Mouse (Mus musculus) heart, embryonic 14.5 days (tissue): ENCODE measurements at regions not wholly inside any gene's neighbourhood (a gene's known extent, or its start where the extent isn't known, plus 50 kb on each side); places are given as distances from the start of the nearest gene placed in this dataset.

Experiments used
- ATAC-seq: fragments of 200-750 bp; cut with Nextera tagmentation; 2 replicates; pipeline ENCODE4 v1.8.0; 2017; ENCODE audit warnings: low read depth, moderate TSS enrichment; ENCODE audit not compliant: insufficient number of reproducible peaks, insufficient read depth, low FRiP score
- H3K27ac ChIP-seq, 2 experiments: fragments of 200-500 bp in 1 of 2; fragments of 300-500 bp in 1 of 2; sonication (generic) in 1 of 2; replicated peaks in 1 of 2; 2 replicates each; pipeline ENCODE4 v1.5.1; 2012 to 2014; ENCODE audit warnings: low read depth in 2 of 2, low read length in 2 of 2, control low read depth in 1 of 2, mild to moderate bottlenecking in 1 of 2, mixed read lengths in 1 of 2; ENCODE audit not compliant: control insufficient read depth in 1 of 2, insufficient read depth in 1 of 2
- H3K27me3 ChIP-seq: fragments of 300-500 bp; sonication (generic); 2 replicates; pipeline ENCODE4 v1.6.1; 2014; ENCODE audit warnings: mild to moderate bottlenecking, low read length, control low read depth; ENCODE audit not compliant: control insufficient read depth, insufficient read depth
- H3K36me3 ChIP-seq: fragments of 300-500 bp; sonication (generic); 2 replicates; pipeline ENCODE4 v1.6.1; 2014; ENCODE audit warnings: mild to moderate bottlenecking, control low read depth, low read length, mixed read lengths; ENCODE audit not compliant: control insufficient read depth, insufficient read depth
- H3K4me1 ChIP-seq, 2 experiments: fragments of 200-500 bp in 1 of 2; fragments of 300-500 bp in 1 of 2; sonication (generic) in 1 of 2; 2 replicates each; pipeline ENCODE4 v1.6.1; 2012 to 2014; ENCODE audit warnings: low read length in 2 of 2, control low read depth in 1 of 2, mixed read lengths in 1 of 2; ENCODE audit not compliant: control insufficient read depth in 2 of 2, insufficient read depth in 2 of 2
- H3K4me2 ChIP-seq: fragments of 300-500 bp; sonication (generic); 2 replicates; pipeline ENCODE4 v1.6.1; 2014; ENCODE audit warnings: mild to moderate bottlenecking, low read length
- H3K4me3 ChIP-seq, 2 experiments: fragments of 200-500 bp in 1 of 2; fragments of 300-500 bp in 1 of 2; sonication (generic) in 1 of 2; 2 replicates each; pipeline ENCODE4 v1.5.1; 2012 to 2014; ENCODE audit warnings: low read length in 2 of 2, mild to moderate bottlenecking in 2 of 2, control low read depth in 1 of 2, low read depth in 1 of 2, moderate library complexity in 1 of 2; ENCODE audit not compliant: control insufficient read depth in 1 of 2, insufficient read depth in 1 of 2
- H3K9ac ChIP-seq: fragments of 300-500 bp; sonication (generic); 2 replicates; pipeline ENCODE4 v1.6.1; 2014; ENCODE audit warnings: mild to moderate bottlenecking, low read length
- H3K9me3 ChIP-seq: fragments of 300-500 bp; sonication (generic); 2 replicates; pipeline ENCODE4 v1.6.1; 2016; ENCODE audit warnings: low read length, control low read depth; ENCODE audit not compliant: control insufficient read depth
- WGBS: fragments of 180-500 bp; shearing (Covaris S2); extraction: QIAGEN DNeasy Blood & Tissue Kit; methylation state at CpG from one replicate; pipeline ENCODE4 v1.1.7; 2014; 5-methylcytosine and 5-hydroxymethylcytosine counted together

DNA sequence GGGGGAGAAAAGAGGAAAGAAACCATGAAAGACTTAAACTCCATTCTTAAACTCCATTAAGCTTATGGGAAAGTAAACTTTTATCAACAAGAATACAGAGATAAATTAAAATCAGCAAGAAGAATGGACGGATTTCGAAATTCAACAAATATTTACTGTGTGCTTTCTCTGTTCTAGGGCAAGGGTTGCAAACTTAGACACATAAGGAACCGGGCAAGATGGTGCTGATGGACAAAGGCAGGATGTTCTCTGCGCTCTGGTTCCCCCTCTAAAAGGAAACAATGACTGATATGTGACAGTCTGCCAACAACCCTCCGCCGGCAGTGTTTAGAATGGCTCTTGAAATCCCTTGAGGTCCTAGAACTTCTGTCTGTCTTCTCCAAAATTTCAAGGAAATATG, 99.0 kb upstream of the Bmp2 start:
- no peaks in the 10 kb centered on the region for H3K27me3 ChIP-seq
- no peak overlapping the region for H3K4me3 ChIP-seq
- no peak overlapping the region for H3K27ac ChIP-seq
- H3K4me1 ChIP-seq = no peaks in the 10 kb centered on the region
- ATAC-seq = no peak
- H3K9ac ChIP-seq = no peak overlapping the region
- H3K9me3 ChIP-seq = no peaks in the 10 kb centered on the region
- H3K36me3 ChIP-seq = no peaks in the 10 kb centered on the region
- no peak overlapping the region for H3K4me2 ChIP-seq
- 64% methylated on average over 6 of the region's 6 CpGs for whole genome bisulfite sequencing

DNA sequence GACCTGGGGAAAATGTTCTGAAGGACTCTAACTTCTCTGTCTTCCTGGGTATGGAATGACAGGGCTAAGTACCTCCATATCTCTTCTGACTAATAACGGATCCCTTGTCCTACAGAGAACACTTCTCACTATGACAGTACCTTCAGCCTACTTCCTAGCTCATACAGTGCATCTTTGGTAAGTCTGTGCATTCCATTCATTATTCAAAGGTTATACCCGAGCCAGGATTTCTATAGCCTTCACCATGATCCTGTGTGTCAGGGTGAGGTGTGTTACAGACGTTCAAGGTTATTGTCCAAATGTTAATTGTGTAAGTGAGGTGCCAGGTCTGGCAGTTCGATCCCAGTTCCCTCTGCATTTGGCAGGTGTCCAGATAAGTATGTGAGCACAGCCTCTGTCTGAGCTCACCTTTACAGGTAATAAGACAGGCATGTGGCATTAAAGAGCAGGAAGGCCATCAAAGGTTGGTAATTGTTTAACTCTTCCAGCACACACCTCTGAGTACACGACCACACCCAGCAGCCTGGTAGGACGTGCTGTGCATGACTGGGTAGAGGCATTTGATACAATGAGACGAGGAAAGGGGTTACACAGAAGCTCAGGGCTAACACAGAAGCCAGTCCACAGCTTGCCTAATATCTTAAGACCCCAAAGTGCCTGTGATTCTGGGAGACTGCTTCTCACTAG, 96.3 kb upstream of the Bmp2 start:
- no peak overlapping the region for H3K4me2 ChIP-seq
- H3K9me3 ChIP-seq = no peaks in the 10 kb centered on the region
- WGBS = 62% methylated on average over 7 of the region's 7 CpGs
- ATAC-seq = no peak
- H3K9ac ChIP-seq = no peak overlapping the region
- H3K27ac ChIP-seq = no peak overlapping the region
- no peaks in the 10 kb centered on the region for H3K4me1 ChIP-seq
- no peaks in the 10 kb centered on the region for H3K36me3 ChIP-seq
- H3K27me3 ChIP-seq = no peaks in the 10 kb centered on the region
- H3K4me3 ChIP-seq = no peak overlapping the region

DNA sequence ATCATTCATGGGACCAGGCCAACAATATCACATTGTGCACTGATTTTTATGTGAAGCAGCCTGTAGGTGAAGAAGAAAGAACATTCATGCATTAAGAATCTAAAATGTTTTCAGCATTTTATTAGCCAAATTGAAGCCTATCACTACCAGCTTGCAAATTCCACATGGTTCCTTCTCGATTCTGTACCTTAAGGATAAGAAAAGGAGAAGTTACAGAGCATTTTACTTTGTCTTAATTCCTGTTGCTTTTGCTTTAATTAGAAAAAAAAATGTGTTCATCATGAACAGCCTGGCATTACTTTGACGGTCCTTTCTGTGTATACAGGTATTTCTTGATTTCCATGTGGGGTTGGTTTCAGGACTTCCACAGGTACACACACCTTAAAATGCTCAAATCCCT, 95.2 kb upstream of the Bmp2 start:
- Histone ChIP-seq H3K4me2 (no peak overlapping the region), H3K27me3 (no peaks in the 10 kb centered on the region), H3K9ac (no peak overlapping the region), H3K36me3 (no peaks in the 10 kb centered on the region), H3K4me3 (no peak overlapping the region), H3K4me1 (no peaks in the 10 kb centered on the region), H3K27ac (no peak overlapping the region), H3K9me3 (no peaks in the 10 kb centered on the region)
- WGBS = 85% methylated on average over 2 of the region's 2 CpGs
- no peak for ATAC-seq

DNA sequence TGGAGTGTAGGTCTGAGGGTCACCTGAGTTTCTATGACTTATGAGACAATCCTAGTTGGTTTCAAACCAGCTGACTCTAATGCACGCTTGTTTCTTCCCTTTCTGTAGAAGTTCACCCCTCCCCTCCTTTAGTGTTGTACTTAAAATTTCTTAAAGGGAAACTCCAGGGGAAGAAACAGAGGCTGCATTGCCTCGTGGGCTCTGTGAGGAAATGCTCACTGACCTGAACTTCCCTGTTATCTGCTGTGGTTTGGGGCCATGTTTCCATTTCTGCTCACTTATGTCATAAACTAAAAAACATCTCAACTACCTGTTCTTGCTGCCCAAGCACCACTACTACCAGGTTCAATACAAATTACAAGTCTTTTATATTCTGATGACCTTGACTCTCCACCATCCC, 93.2 kb upstream of the Bmp2 start:
- no peaks in the 10 kb centered on the region for H3K36me3 ChIP-seq
- ATAC-seq = no peak
- 37% methylated on average over 2 of the region's 2 CpGs for WGBS
- H3K4me3 ChIP-seq = no peak overlapping the region
- H3K4me1 ChIP-seq = no peaks in the 10 kb centered on the region
- no peak overlapping the region for H3K27ac ChIP-seq
- H3K9ac ChIP-seq = no peak overlapping the region
- H3K9me3 ChIP-seq = no peaks in the 10 kb centered on the region
- H3K4me2 ChIP-seq = no peak overlapping the region
- H3K27me3 ChIP-seq = no peaks in the 10 kb centered on the region

DNA sequence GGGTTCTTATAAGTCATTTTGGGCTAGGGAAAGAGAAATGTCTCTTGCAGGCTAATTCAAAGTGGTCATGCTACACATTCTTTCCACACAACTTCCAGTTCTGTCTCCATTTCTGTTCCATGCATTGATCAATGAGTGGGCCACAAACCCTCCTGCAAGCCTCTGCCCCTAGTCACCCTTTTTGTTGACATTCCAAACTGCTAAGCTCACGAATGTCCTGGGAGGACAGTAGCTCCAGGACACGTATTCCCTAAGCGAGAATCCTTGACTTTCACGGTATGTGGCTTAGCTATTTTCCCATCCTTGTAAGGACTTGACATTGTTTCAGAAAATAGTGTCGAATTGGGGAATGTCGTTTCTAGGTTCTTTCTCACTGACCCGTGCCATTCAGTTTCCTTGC, 91.1 kb upstream of the Bmp2 start:
- Histone ChIP-seq H3K4me3 (no peak overlapping the region), H3K9me3 (no peaks in the 10 kb centered on the region), H3K27me3 (no peaks in the 10 kb centered on the region), H3K9ac (no peak overlapping the region), H3K4me1 (no peaks in the 10 kb centered on the region), H3K36me3 (no peaks in the 10 kb centered on the region), H3K27ac (no peak overlapping the region), H3K4me2 (no peak overlapping the region)
- 59% methylated on average over 7 of the region's 7 CpGs for WGBS
- ATAC-seq = no peak

DNA sequence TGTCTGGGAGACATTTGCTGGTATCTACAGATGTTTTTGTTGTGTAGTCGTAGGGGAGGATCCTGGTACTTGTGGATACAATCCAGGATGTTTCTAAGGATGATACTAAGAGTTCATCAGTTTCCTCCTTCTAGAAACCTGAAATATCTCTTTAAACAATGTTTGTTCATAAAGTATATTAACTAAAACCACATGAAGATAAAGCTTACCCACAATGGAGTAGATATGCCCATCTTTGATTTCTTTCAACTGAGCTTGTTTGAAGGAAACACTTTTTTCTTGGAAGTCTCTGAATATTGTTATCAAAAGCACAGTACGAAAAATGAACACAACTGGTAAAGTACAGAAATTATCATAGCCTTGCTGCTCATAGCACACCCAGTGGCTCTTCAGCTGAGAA, 89.6 kb upstream of the Bmp2 start:
- 83% methylated on average over 2 of the region's 2 CpGs for WGBS
- H3K4me3 ChIP-seq = no peak overlapping the region

DNA sequence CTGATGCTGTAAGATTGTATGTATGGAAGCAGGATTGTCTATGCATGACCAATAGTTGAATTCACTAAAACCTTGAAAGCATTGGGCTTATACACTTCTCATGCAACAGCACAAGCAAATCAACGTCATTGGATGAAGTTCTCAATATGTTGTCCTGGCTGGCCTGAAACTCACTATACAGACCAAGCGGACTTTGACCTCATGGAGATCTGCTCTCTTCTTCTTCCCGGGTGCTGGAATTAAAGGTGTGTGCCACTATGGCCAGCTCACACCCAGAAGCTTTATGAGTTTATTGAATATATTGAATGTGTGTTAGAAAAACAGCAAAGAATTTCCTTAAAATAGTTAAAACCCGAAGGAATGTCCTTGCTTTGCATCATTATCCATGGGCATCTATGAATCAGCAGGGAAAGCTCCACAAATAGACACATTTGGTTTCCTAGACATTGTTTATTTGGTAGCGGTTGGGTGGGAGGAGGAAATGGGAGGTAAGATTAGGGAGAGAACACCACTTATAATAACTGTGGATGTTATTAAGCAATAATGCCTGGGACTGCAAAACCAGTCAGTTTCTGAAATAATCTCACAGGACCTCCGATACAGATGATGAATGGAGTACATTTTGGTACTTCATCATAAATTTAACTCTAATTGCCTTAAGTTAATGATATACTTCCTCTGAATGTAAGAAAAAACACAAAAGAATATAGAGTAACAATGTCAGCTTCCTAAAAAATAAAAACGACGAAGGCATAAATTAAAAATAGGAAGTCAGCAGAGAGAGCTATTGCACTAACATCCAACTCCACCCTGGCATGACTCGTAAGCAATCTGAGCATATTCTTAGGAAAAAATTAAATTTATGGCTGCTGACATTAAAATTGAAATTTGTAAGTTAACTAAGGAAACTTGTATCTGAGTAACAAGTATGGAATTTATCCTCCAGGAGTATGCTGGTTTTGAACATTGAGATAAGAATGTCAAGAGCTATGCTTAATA, 84.5 kb upstream of the Bmp2 start:
- Histone ChIP-seq H3K9ac (no peak overlapping the region), H3K4me2 (no peak overlapping the region), H3K4me3 (no peak overlapping the region), H3K27me3 (no peaks in the 10 kb centered on the region), H3K36me3 (no peaks in the 10 kb centered on the region), H3K9me3 (no peaks in the 10 kb centered on the region), H3K27ac (no peak overlapping the region), H3K4me1 (no peaks in the 10 kb centered on the region; a peak in 1 of 4 replicates)
- ATAC-seq = no peak
- WGBS = 73% methylated on average over 9 of the region's 9 CpGs

More for the DNA sequence above, 89.6 kb upstream of the Bmp2 start:
- Histone ChIP-seq H3K27me3 (no peaks in the 10 kb centered on the region), H3K36me3 (no peaks in the 10 kb centered on the region), H3K27ac (no peak overlapping the region), H3K4me1 (no peaks in the 10 kb centered on the region; a peak in 1 of 4 replicates), H3K9me3 (no peaks in the 10 kb centered on the region), H3K9ac (no peak overlapping the region), H3K4me2 (no peak overlapping the region)
- no peak for ATAC-seq
